Mouse (Mus musculus): ENCODE data around the gene Lrrtm4.

The Lrrtm4 gene

GRCm38 (mm10) chr6:80303568-80303967 is 284.9 kb downstream of the Lrrtm4 start:
- no peak for DNase-seq (ENCODE audit: low read depth, low spot score)

GRCm38 (mm10) chr6:80328391-80328790 is 309.7 kb downstream of the Lrrtm4 start:
- DNase-seq (ENCODE audit: low read depth, low spot score), result no peak

- DNase-seq (ENCODE audit: low read depth, low spot score), result no peak
Measured at GRCm38 (mm10) chr6:80331751-80332150, 313.1 kb downstream of the Lrrtm4 start.

GRCm38 (mm10) chr6:80352307-80352706 is 333.6 kb downstream of the Lrrtm4 start:
- no peak for DNase-seq (ENCODE audit: low read depth, low spot score)

DNA sequence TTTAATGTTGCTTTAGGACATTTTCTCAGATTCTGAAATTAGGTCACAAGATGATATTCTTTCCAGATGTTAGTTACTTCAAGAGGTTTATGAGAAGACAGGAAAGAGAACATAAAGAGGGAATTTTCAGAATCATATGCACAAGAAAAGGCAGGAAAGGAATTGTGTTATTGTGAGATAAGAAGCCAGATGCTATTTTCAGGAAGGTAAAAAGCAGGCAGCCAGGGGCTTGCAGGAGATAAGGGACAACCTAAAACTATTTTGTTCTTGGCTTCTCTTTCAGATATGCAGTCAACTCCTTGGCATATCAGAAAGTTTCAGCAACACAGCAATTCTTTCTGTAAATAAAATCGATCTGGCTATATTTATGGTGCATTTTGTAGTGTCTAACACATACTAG is 338.4 kb downstream of the Lrrtm4 start:
- DNase-seq (ENCODE audit: low read depth, low spot score), result no peak

DNA sequence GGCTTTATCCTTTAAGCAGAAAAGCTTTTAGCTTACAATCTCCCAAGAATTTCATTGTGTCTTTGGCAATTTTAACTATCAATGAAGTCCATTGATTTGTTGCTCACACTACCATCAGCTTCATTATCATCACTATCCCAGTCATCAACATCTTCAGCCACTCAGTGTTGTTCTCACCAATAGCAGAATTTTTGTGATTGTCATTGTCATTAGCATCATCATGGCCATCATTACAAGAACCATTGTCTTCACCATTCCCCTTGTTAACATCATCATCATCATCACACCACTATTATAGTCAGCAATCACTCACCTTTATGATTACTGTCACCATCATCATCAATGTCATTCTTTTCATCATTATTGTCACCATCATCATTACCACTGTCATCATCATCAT is 344.9 kb downstream of the Lrrtm4 start:
- DNase-seq (ENCODE audit: low read depth, low spot score), result no peak

DNA sequence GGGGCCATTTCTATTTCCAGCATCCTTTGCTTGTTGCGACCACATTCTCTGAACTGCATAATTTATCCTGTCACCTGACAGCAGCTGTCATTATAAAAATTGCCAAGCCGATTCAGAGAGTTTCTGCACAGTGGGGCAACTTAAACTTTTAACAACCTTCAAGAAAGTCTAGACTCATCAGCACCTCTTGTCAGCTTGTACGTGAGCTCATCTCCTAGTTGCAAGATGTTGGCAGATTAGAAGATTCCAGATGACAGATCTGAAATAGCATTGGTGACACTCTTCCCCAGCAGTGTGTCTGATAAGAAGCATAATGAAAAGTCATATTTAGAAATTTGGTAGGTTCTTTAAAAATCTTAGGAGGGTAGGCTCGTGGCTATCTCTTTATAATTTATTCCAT is 347.9 kb downstream of the Lrrtm4 start:
- DNase-seq (ENCODE audit: low read depth, low spot score), result no peak

DNA sequence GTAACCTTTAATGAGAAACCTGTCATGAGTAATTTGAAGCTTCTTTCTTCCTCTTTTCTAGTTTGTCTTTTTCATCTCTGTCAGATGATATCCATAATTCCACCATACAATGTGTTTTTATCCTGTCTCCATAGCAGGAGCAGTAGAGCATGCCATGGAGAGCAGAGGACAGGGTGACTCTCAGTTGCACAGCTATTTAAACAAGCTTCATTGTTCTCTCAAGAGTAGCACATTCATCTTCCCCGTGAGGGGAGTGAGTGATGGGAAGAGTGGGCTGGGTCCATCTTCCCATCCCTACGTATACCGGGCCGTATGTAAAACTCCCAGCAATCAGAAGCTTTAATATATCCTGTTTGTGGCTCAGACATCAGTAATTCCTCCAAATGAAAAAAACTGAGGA is 370.9 kb downstream of the Lrrtm4 start:
- DNase-seq (ENCODE audit: low read depth, low spot score), result no peak

DNA sequence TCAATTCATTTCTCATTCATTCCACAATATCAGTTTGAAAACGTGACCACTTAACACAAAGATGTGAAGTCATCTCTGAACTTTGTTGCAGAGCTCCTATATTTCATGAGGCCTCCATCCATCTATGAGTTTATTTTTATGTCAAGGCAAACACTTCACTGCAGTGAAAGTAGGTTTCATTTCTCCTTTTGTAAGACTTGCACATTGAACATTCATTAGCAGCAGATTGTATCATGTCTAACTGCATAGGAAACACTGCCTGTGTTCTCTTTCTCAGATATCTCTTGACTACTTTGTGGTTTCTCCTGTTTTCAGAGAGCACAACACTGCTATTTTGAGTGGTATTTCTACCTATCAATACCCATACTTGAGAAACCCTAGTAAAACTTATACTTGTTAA is 388.1 kb downstream of the Lrrtm4 start:
- no peak for DNase-seq (ENCODE audit: low read depth, low spot score)

GRCm38 (mm10) chr6:80440135-80440534 is 421.5 kb downstream of the Lrrtm4 start:
- no peak for DNase-seq (ENCODE audit: low read depth, low spot score)

DNA sequence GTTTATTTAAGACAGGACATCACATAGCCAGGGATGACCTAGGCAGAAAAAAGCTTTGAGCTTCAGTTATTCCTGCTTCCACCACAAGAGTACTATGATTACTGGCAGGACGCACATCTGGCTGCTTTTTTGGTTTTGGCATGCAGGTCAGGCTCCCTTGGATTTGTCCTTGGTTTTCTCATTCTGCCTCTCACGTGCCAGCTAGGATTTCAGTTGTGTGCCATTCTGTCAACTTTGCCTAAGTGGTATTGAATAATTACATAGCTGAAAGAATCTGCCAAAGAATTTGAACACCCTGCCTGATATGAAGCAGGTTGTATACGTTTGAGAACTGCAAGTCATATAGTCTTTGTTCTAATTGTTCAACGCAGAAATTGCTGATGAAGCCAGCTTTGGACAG is 451.9 kb downstream of the Lrrtm4 start:
- no peak for DNase-seq (ENCODE audit: low read depth, low spot score)

GRCm38 (mm10) chr6:80476153-80476552 is 457.5 kb downstream of the Lrrtm4 start:
- no peak for DNase-seq (ENCODE audit: low read depth, low spot score)

DNA sequence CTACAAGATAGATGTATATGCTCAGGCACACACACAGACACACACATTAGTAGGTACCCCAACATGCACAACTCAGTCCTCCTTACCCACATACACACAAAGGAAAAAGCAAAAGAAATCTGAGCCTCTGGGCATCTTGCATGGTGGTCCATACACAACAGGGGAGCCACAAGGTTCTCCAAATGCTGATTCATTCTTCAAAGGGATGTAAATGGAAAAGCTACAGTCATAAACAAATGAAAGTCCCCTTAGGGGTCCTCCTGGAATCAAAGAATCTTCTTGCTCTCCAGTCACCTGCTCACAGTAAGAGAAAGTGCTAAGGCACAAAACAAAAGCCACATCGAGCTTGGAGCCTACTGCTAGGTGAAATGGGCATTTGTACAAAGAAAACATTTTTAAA is 526.3 kb downstream of the Lrrtm4 start:
- no peak for DNase-seq (ENCODE audit: low read depth, low spot score)

DNA sequence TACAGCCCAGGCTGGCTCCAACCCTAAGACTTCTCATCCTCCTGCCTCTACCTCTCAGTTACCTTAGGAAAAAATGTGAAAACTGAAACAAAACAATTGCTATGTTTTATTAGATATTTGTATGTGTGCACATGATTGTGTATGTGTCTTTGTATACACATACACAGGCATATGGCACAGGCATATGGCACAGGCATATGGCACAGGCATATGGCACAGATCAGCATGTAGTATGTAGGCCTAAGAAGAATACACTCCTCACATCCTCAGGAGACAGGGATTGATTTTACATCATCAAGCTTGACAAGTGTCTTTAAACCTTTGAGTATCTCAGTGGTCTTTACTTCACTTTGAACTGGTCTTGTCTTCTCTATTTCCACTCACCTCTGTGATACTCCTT is 531.2 kb downstream of the Lrrtm4 start:
- DNase-seq (ENCODE audit: low read depth, low spot score), result no peak

DNA sequence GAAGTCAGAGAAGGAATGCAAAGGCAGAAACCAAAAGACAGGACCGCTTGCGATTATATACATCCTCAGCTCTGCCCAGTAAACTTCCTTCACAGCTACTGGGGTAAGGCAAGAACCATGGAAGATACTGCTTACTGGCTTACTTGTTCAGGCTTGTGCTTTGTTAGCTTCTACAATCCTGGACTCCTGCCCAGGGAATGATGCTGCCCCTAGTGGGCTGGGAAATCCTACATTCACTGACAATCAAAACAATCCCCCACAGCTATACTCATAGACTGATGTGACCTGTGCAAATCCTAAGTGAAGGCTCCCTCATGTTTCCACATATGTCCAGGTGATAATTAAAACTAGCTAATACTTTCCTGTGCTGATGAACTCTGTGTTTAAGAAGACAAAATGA is 534.7 kb downstream of the Lrrtm4 start:
- no peak for DNase-seq (ENCODE audit: low read depth, low spot score)

GRCm38 (mm10) chr6:80554991-80555390 is 536.3 kb downstream of the Lrrtm4 start:
- no peak for DNase-seq (ENCODE audit: low read depth, low spot score)

- no peak for DNase-seq (ENCODE audit: low read depth, low spot score)
Measured at GRCm38 (mm10) chr6:80577227-80577626, 558.5 kb downstream of the Lrrtm4 start.

DNA sequence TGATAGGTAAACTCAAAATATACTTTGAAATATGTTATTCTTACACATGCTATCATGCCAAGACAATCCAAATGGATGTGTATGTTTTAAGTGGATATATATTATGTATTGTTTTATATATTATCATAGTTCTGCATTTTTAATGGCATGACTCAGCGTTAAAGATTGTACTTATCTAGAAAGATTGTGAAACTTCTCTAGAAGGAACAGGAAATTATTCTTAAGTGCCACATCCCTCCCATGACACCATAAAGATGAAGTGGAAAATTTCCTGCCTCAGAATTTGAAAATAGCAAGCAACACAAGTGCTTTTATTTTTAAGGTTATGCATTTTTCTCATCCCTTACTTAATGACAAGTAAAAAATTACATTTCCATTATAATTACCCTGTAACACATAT is 563.5 kb downstream of the Lrrtm4 start:
- DNase-seq (ENCODE audit: low read depth, low spot score), result no peak

- no peak for DNase-seq (ENCODE audit: low read depth, low spot score)
Measured at GRCm38 (mm10) chr6:80589776-80590175, 571.1 kb downstream of the Lrrtm4 start.

- DNase-seq (ENCODE audit: low read depth, low spot score), result no peak
Measured at GRCm38 (mm10) chr6:80619508-80619907, 600.8 kb downstream of the Lrrtm4 start.

GRCm38 (mm10) chr6:80622676-80623334 is 604.1 kb downstream of the Lrrtm4 start:
- DNase-seq (ENCODE audit: low read depth, low spot score), result no peak

DNA sequence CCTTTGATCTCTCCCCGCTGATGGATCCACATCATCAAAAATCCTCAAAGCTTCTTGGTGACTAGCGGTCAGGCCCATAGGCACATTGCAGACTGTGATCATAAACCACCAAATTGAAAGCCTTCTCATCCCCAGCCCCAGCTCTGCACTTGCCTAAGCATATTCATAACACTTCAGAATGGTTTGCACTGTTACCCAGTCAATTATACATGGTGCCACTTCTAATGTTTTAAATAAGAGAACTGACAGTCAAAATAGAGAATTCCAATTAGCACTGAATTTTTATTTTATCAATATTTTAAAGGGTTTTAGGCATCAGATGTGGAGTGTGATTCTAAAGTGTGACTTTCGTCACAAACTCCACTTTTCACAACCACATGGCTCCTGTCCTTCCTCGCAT is 606.8 kb downstream of the Lrrtm4 start:
- no peak for DNase-seq (ENCODE audit: low read depth, low spot score)

- DNase-seq (ENCODE audit: low read depth, low spot score), result no peak
Measured at GRCm38 (mm10) chr6:80662729-80663128, 644.1 kb downstream of the Lrrtm4 start.

GRCm38 (mm10) chr6:80664039-80664438 is 645.4 kb downstream of the Lrrtm4 start:
- DNase-seq (ENCODE audit: low read depth, low spot score), result no peak
